Mouse (Mus musculus): ENCODE data around the gene Tsn. TPM values are rescaled to one million over a fixed set of nuclear protein-coding genes. Genes with fewer than 3 reads are reported as not detected.

The Tsn gene
- total RNA-seq (2023; ENCODE audit: inconsistent age): 95.3 to 103 TPM (median 96.7 TPM) in 4 replicates

DNA sequence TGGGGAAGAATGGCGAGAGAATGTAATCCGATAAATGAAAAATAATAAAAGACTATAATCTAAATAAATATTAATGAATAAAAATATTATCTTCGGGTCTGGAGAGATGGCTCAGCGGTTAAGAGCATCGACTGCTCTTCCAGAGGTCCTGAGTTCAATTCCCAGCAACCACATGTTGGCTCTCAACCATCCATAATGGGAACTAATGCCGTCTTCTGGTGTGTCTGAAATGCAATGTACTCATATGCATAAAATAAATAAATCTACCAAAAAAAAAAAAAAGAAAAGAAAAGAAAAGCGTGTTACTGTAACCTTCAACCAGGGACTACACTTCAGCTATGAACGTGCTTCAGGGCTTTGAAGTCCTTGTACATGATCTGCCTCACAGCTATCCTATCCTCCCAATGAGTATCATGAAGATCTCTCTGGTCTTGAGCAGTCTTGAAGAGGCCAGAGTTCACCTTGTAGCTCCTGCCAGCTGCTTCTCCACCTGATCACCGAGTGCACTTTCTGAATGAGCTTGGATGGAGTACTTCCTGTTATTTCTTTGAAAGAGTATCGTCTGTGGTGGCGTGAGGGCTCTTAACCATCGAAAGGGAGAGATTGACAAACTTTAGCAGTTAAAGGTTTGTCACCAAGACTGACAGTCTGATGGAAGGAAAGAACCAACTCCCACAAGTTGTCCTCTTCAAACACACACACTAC is at the start of gene Tsn:
TSS of gene Tsn (minus strand) at position 118 of the 705 bp plus-strand sequence.

DNA sequence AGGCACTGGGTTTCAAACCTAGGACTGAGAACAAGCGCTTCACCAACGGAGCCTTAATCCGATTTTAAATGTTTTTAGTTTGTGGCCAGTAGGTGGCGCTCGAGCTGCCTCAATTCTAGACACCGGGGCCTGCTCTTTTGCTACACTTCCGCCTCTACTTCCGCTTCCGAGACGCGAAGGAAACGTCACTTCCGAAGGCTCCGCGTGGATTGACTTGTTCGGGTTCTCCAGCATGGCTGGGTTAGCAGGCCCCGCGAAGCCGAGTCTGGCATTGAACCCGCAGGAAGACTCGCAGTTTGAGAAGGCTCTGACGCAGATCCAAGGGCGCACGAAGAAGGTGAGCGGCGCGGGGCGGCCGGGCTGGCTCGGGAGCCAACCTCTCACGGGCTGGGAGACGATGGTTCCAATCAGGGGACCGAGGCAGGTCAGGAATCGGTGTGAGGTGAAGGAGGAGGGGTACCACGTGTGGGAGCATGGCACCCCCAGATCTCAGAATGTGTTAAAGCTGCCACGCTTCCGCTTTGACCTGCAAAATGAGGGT is 10.2 kb upstream of the Tsn start, which contains the start of gene Nifk:
TSS of gene Nifk (plus strand) at position 179 of the 541 bp plus-strand sequence.

Other genes with a start within 250 kb of the Tsn start
- gene Gm29106, start 135.2 kb downstream of the Tsn start, total RNA-seq (2023; ENCODE audit: inconsistent age): not detected in 4 replicates
- gene Nifk, start 10.1 kb upstream of the Tsn start, total RNA-seq (2023; ENCODE audit: inconsistent age): 30.9 to 37.0 TPM (median 33.7 TPM) in 4 replicates
- gene Clasp1, start 77.3 kb upstream of the Tsn start, total RNA-seq (2023; ENCODE audit: inconsistent age): 113 to 135 TPM (median 130 TPM) in 4 replicates